Mouse (Mus musculus): Measurements from ENCODE around the gene Sec23a. TPM values are rescaled to one million over a fixed set of nuclear protein-coding genes. Genes with fewer than 3 reads are reported as not detected.

The Sec23a gene
- polyA plus RNA-seq, 1 experiment, result 14.4 TPM

- TF ChIP-seq MAX (IDR thresholded peaks at IDR 0.05), result peak; percentile 18
- TF ChIP-seq CEBPB (IDR thresholded peaks at IDR 0.05; ENCODE audit: low read depth), result peak; percentile 52
- no peak for TF ChIP-seq USF1 (IDR thresholded peaks at IDR 0.05; ENCODE audit: low read depth)
- H3K79me2 ChIP-seq (ENCODE audit: control insufficient read depth, insufficient read depth), result no peaks in the 10 kb centered on the region
- no peaks in the 10 kb centered on the region for H3K79me3 ChIP-seq (ENCODE audit: low read depth)
- no peaks in the 10 kb centered on the region for H3K27me3 ChIP-seq (ENCODE audit: control insufficient read depth, insufficient read depth, insufficient read length)
- H3K36me3 ChIP-seq (ENCODE audit: control insufficient read depth, insufficient read depth), result peaks cover 26% of the 10 kb centered on the region
- peak overlapping the region; percentile 71 for H3ac ChIP-seq (ENCODE audit: control insufficient read depth, insufficient read length, low read depth)
- H3K4me3 ChIP-seq (ENCODE audit: insufficient read depth, poor library complexity, severe bottlenecking), result no peak overlapping the region
Observed at GRCm38 (mm10) chr12:59039971-59040844, 28.4 kb upstream of the Sec23a start.

- peaks cover 26% of the 10 kb centered on the region for H3K36me3 ChIP-seq (ENCODE audit: control insufficient read depth, insufficient read depth)
- H3K4me3 ChIP-seq (ENCODE audit: insufficient read depth, poor library complexity, severe bottlenecking), result no peak overlapping the region
- no peaks in the 10 kb centered on the region for H3K79me3 ChIP-seq (ENCODE audit: low read depth)
- H3K27me3 ChIP-seq (ENCODE audit: control insufficient read depth, insufficient read depth, insufficient read length), result no peaks in the 10 kb centered on the region
- no peak for TF ChIP-seq MYOD1 (IDR thresholded peaks at IDR 0.05; ENCODE audit: control insufficient read depth, insufficient read length, low read depth)
- no peak for TF ChIP-seq MAX (IDR thresholded peaks at IDR 0.05)
- TF ChIP-seq FOSL1 (IDR thresholded peaks at IDR 0.05; ENCODE audit: insufficient read depth, low read length, poor library complexity, severe bottlenecking), result no peak
- no peak for TF ChIP-seq CEBPB (IDR thresholded peaks at IDR 0.05; ENCODE audit: low read depth)
- TF ChIP-seq MYOG (IDR thresholded peaks at IDR 0.05; ENCODE audit: control insufficient read depth, extremely low read depth, insufficient read length), result no peak
- TF ChIP-seq USF1 (IDR thresholded peaks at IDR 0.05; ENCODE audit: low read depth), result no peak
- TF ChIP-seq CTCF (IDR thresholded peaks at IDR 0.05; ENCODE audit: control insufficient read depth, insufficient read depth, insufficient read length), result no peak
- H3K79me2 ChIP-seq (ENCODE audit: control insufficient read depth, insufficient read depth), result no peaks in the 10 kb centered on the region
- no peak overlapping the region for H3ac ChIP-seq (ENCODE audit: control insufficient read depth, insufficient read length, low read depth)
Observed at GRCm38 (mm10) chr12:59039162-59039970, 27.5 kb upstream of the Sec23a start.

- Histone ChIP-seq H3K79me3 (ENCODE audit: low read depth) (no peaks in the 10 kb centered on the region), H3ac (ENCODE audit: control insufficient read depth, insufficient read length, low read depth) (no peak overlapping the region), H3K36me3 (ENCODE audit: control insufficient read depth, insufficient read depth) (peaks cover 22% of the 10 kb centered on the region), H3K4me3 (ENCODE audit: insufficient read depth, poor library complexity, severe bottlenecking) (no peak overlapping the region), H3K79me2 (ENCODE audit: control insufficient read depth, insufficient read depth) (no peaks in the 10 kb centered on the region), H3K27me3 (ENCODE audit: control insufficient read depth, insufficient read depth, insufficient read length) (no peaks in the 10 kb centered on the region)
- no peak for TF ChIP-seq CTCF (IDR thresholded peaks at IDR 0.05; ENCODE audit: control insufficient read depth, insufficient read depth, insufficient read length)
- TF ChIP-seq CEBPB (IDR thresholded peaks at IDR 0.05; ENCODE audit: low read depth), result no peak
- no peak for TF ChIP-seq MAX (IDR thresholded peaks at IDR 0.05)
- TF ChIP-seq MYOG (IDR thresholded peaks at IDR 0.05; ENCODE audit: control insufficient read depth, extremely low read depth, insufficient read length), result no peak
- no peak for TF ChIP-seq USF1 (IDR thresholded peaks at IDR 0.05; ENCODE audit: low read depth)
- TF ChIP-seq MYOD1 (IDR thresholded peaks at IDR 0.05; ENCODE audit: control insufficient read depth, insufficient read length, low read depth), result no peak
- TF ChIP-seq FOSL1 (IDR thresholded peaks at IDR 0.05; ENCODE audit: insufficient read depth, low read length, poor library complexity, severe bottlenecking), result no peak
Observed at GRCm38 (mm10) chr12:59032101-59032500, 20.3 kb upstream of the Sec23a start.

- no peak for TF ChIP-seq MAX (IDR thresholded peaks at IDR 0.05)
- no peak for TF ChIP-seq USF1 (IDR thresholded peaks at IDR 0.05; ENCODE audit: low read depth)
- TF ChIP-seq FOSL1 (IDR thresholded peaks at IDR 0.05; ENCODE audit: insufficient read depth, low read length, poor library complexity, severe bottlenecking), result no peak
- H3K4me3 ChIP-seq (ENCODE audit: insufficient read depth, poor library complexity, severe bottlenecking), result no peak overlapping the region
- no peak overlapping the region for H3ac ChIP-seq (ENCODE audit: control insufficient read depth, insufficient read length, low read depth)
- peaks cover 85% of the 10 kb centered on the region for H3K36me3 ChIP-seq (ENCODE audit: control insufficient read depth, insufficient read depth)
- no peaks in the 10 kb centered on the region for H3K27me3 ChIP-seq (ENCODE audit: control insufficient read depth, insufficient read depth, insufficient read length)
- no peaks in the 10 kb centered on the region for H3K79me3 ChIP-seq (ENCODE audit: low read depth)
- H3K79me2 ChIP-seq (ENCODE audit: control insufficient read depth, insufficient read depth), result no peaks in the 10 kb centered on the region
Observed at GRCm38 (mm10) chr12:59021306-59021705, 9.5 kb upstream of the Sec23a start.

- H3ac ChIP-seq (ENCODE audit: control insufficient read depth, insufficient read length, low read depth), result no peak overlapping the region
- no peaks in the 10 kb centered on the region for H3K79me3 ChIP-seq (ENCODE audit: low read depth)
- H3K79me2 ChIP-seq (ENCODE audit: control insufficient read depth, insufficient read depth), result peaks cover under 1% of the 10 kb centered on the region
- H3K27me3 ChIP-seq (ENCODE audit: control insufficient read depth, insufficient read depth, insufficient read length), result no peaks in the 10 kb centered on the region
- H3K4me3 ChIP-seq (ENCODE audit: insufficient read depth, poor library complexity, severe bottlenecking), result no peak overlapping the region
- TF ChIP-seq CEBPB (IDR thresholded peaks at IDR 0.05; ENCODE audit: low read depth) (no peak), CTCF (IDR thresholded peaks at IDR 0.05; ENCODE audit: control insufficient read depth, insufficient read depth, insufficient read length) (no peak), MYOG (IDR thresholded peaks at IDR 0.05; ENCODE audit: control insufficient read depth, extremely low read depth, insufficient read length) (no peak), MYOD1 (IDR thresholded peaks at IDR 0.05; ENCODE audit: control insufficient read depth, insufficient read length, low read depth) (no peak)
- H3K36me3 ChIP-seq (ENCODE audit: control insufficient read depth, insufficient read depth), result peaks cover 83% of the 10 kb centered on the region
Observed at GRCm38 (mm10) chr12:59019891-59020290, 8.1 kb upstream of the Sec23a start.
